Mouse (Mus musculus) cerebellum, adult 9-11 months (tissue): Measurements from ENCODE around the gene Tmeff2.

ENCODE experiments used
- DNase-seq: peaks from one replicate; pipeline ENCODE4 v3.0.0; 2022

The Tmeff2 gene

DNA sequence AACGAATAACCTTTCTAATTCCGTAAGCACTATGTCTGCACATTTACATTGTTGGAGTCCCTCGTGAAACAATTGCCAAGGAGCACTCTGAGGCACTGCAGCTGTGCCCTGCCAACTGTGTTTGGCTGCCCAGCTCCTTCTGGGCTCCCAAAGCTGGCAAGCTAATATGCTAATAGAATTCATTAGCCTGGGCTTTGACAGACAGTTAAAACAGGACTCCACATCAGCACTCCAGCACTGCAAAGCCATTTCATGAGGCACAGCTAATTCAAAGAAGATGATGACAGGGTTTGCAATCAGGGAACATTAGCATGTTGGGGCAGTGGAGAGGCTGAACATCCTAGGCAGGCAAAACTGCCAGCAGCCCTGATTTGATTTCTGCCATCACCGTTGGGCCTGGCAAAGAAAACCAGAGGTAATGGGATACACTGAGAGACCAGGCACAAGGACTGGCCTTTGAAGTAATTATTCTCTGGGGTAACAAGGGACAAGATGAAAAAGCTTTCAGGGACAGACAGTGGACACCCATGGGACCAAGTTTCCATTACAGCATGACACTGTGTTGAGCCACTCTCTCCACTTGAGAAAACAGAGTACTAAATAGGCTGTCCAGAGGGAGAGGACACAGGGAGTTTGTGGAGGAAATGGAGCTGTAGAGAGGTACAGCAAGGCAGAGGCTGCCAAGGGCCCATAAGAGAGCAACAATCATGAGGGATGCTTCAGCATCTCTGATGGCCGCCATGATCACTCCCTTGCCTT, 316.0 kb downstream of the Tmeff2 start:
- peak; percentile 8 for DNase-seq

DNA sequence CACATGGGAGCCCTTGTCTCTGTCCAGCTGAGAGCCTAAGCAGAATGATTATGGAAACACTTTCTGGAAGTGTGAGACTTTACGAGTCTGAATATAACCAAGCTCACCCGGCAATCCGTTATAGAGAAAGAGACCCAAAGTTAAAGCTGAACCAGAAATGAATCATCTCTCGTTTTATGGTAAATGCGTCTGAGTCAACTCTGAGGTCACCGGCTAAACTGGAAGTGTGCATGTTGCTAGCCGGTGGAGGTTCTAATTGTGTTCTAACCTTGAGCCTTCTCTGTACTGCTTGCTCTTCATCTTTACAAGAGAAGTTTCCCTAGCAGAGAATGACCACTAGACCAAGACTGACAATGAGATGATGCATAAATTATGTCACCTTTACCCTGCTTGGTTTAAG, 316.8 kb downstream of the Tmeff2 start:
- no peak for DNase-seq

DNA sequence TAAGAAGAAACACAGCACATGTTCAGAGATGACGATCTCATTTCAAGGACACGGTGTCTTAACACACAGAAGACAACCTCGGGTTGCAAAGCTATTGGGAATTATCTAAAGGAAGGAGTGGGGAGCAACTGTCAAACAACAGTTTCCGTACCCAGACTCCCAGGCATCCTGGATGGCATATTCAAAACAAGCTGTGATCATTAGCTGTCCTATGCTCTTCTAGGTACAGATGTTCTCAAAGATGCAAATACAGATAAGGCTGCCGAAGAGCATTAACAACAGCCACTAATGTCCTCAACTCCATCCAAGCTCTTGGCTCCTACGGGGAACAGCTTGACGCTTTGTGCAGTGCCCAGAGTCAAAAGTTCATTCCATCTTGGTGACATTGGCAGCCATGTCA, 324.7 kb downstream of the Tmeff2 start:
- DNase-seq, result no peak
